Mouse (Mus musculus) erythroblast, embryonic 14.5 days (primary cell): ENCODE results near the gene Adamts9. TPM values are rescaled to one million over a fixed set of nuclear protein-coding genes. Genes with fewer than 3 reads are reported as not detected.

Experiments used
- H3K27me3 ChIP-seq: 2 replicates; pipeline ENCODE4 v1.6.1; 2012; ENCODE audit warnings: inconsistent platforms; ENCODE audit not compliant: control insufficient read depth
- H3K36me3 ChIP-seq: 2 replicates; pipeline ENCODE4 v1.6.1; 2012; ENCODE audit warnings: mild to moderate bottlenecking, inconsistent platforms; ENCODE audit not compliant: control insufficient read depth
- H3K4me1 ChIP-seq: 2 replicates; pipeline ENCODE4 v1.6.1; 2012; ENCODE audit warnings: inconsistent platforms; ENCODE audit not compliant: control insufficient read depth
- H3K4me3 ChIP-seq: replicated peaks from 2 replicates; pipeline ENCODE3; 2012; ENCODE audit warnings: moderate library complexity, mild to moderate bottlenecking, inconsistent platforms
- H3K9me3 ChIP-seq: 2 replicates; pipeline ENCODE4 v1.6.1; 2012; ENCODE audit warnings: low read length, inconsistent platforms, mixed read lengths; ENCODE audit not compliant: control insufficient read depth
- GATA1 ChIP-seq: IDR thresholded peaks from 2 replicates; pipeline ENCODE4 v1.6.1; 2012; ENCODE audit warnings: low read length, inconsistent platforms, mixed read lengths
- TAL1 ChIP-seq: IDR thresholded peaks from 3 replicates; pipeline ENCODE4 v1.6.1; 2012; ENCODE audit warnings: low read length, inconsistent platforms, mixed read lengths
- polyA plus RNA-seq: library from polyadenylated mRNA; stranded (reverse); fragments of >175 nt; gene quantifications from 2 replicates; pipeline ENCODE4 v1.2.3, GENCODE M21; 2012

Gene Adamts9
- polyA plus RNA-seq, 1 experiment: not detected

GRCm38 (mm10) chr6:92891535-92891934 is 51.8 kb downstream of the Adamts9 start:
- Histone ChIP-seq H3K9me3 (no peaks in the 10 kb centered on the region), H3K27me3 (no peaks in the 10 kb centered on the region), H3K4me1 (no peaks in the 10 kb centered on the region), H3K36me3 (no peaks in the 10 kb centered on the region), H3K4me3 (no peak overlapping the region)
- TF ChIP-seq TAL1: no peak
- TF ChIP-seq GATA1: no peak

GRCm38 (mm10) chr6:92883131-92883900 is 60.0 kb downstream of the Adamts9 start:
- Histone ChIP-seq H3K36me3 (no peaks in the 10 kb centered on the region), H3K9me3 (no peaks in the 10 kb centered on the region), H3K4me3 (no peak overlapping the region), H3K27me3 (no peaks in the 10 kb centered on the region), H3K4me1 (no peaks in the 10 kb centered on the region)
- no peak for TF ChIP-seq TAL1
- TF ChIP-seq GATA1: no peak

GRCm38 (mm10) chr6:92882446-92882845 is 60.8 kb downstream of the Adamts9 start:
- TF ChIP-seq GATA1 (no peak), TAL1 (no peak)
- Histone ChIP-seq H3K4me1 (no peaks in the 10 kb centered on the region), H3K9me3 (no peaks in the 10 kb centered on the region), H3K27me3 (no peaks in the 10 kb centered on the region), H3K4me3 (no peak overlapping the region), H3K36me3 (no peaks in the 10 kb centered on the region)

GRCm38 (mm10) chr6:92879700-92880265 is 63.5 kb downstream of the Adamts9 start:
- Histone ChIP-seq H3K36me3 (no peaks in the 10 kb centered on the region), H3K4me1 (no peaks in the 10 kb centered on the region), H3K4me3 (no peak overlapping the region), H3K9me3 (no peaks in the 10 kb centered on the region), H3K27me3 (no peaks in the 10 kb centered on the region)
- TF ChIP-seq TAL1 (no peak), GATA1 (no peak)

GRCm38 (mm10) chr6:92878771-92879170 is 64.5 kb downstream of the Adamts9 start:
- no peak overlapping the region for H3K4me3 ChIP-seq
- H3K9me3 ChIP-seq: no peaks in the 10 kb centered on the region
- H3K4me1 ChIP-seq: no peaks in the 10 kb centered on the region
- TF ChIP-seq GATA1 (no peak), TAL1 (no peak)
- H3K36me3 ChIP-seq: no peaks in the 10 kb centered on the region
- no peaks in the 10 kb centered on the region for H3K27me3 ChIP-seq

GRCm38 (mm10) chr6:92877236-92877635 is 66.1 kb downstream of the Adamts9 start:
- Histone ChIP-seq H3K4me3 (no peak overlapping the region), H3K4me1 (no peaks in the 10 kb centered on the region), H3K9me3 (no peaks in the 10 kb centered on the region), H3K36me3 (no peaks in the 10 kb centered on the region), H3K27me3 (no peaks in the 10 kb centered on the region)
- TF ChIP-seq TAL1: no peak
- no peak for TF ChIP-seq GATA1

GRCm38 (mm10) chr6:92876121-92876520 is 67.2 kb downstream of the Adamts9 start:
- H3K27me3 ChIP-seq: no peaks in the 10 kb centered on the region
- H3K9me3 ChIP-seq: no peaks in the 10 kb centered on the region
- no peak overlapping the region for H3K4me3 ChIP-seq
- H3K4me1 ChIP-seq: no peaks in the 10 kb centered on the region
- TF ChIP-seq TAL1 (no peak), GATA1 (no peak)
- no peaks in the 10 kb centered on the region for H3K36me3 ChIP-seq

GRCm38 (mm10) chr6:92875340-92875739 is 68.0 kb downstream of the Adamts9 start:
- no peaks in the 10 kb centered on the region for H3K36me3 ChIP-seq
- TF ChIP-seq TAL1: no peak
- TF ChIP-seq GATA1: no peak

GRCm38 (mm10) chr6:92874854-92875253 is 68.4 kb downstream of the Adamts9 start:
- Histone ChIP-seq H3K4me1 (no peaks in the 10 kb centered on the region), H3K27me3 (no peaks in the 10 kb centered on the region), H3K4me3 (no peak overlapping the region), H3K36me3 (no peaks in the 10 kb centered on the region), H3K9me3 (no peaks in the 10 kb centered on the region)
- TF ChIP-seq TAL1 (no peak), GATA1 (no peak)

More at GRCm38 (mm10) chr6:92875340-92875739, 68.0 kb downstream of the Adamts9 start:
- H3K4me3 ChIP-seq: no peak overlapping the region
- no peaks in the 10 kb centered on the region for H3K27me3 ChIP-seq
- no peaks in the 10 kb centered on the region for H3K4me1 ChIP-seq
- no peaks in the 10 kb centered on the region for H3K9me3 ChIP-seq

- TF ChIP-seq TAL1 (no peak), GATA1 (no peak)
- H3K36me3 ChIP-seq: no peaks in the 10 kb centered on the region
- no peak overlapping the region for H3K4me3 ChIP-seq
- no peaks in the 10 kb centered on the region for H3K9me3 ChIP-seq
- no peaks in the 10 kb centered on the region for H3K27me3 ChIP-seq
- H3K4me1 ChIP-seq: no peaks in the 10 kb centered on the region
Observed at GRCm38 (mm10) chr6:92872766-92873165, 70.5 kb downstream of the Adamts9 start.
